Mouse (Mus musculus) myocyte (in vitro differentiated cells): ENCODE measurements around the gene Camk1d.

Experiments used
- E2F4 ChIP-seq: IDR thresholded peaks from one replicate; pipeline ENCODE4 v1.6.1; 2011; ENCODE audit warnings: mild to moderate bottlenecking, control low read depth, moderate library complexity; ENCODE audit not compliant: insufficient read depth
- MAX ChIP-seq: IDR thresholded peaks from one replicate; pipeline ENCODE4 v1.6.1; 2011; ENCODE audit warnings: low read depth, mild to moderate bottlenecking, control low read depth
- POLR2A ChIP-seq: IDR thresholded peaks from one replicate; pipeline ENCODE4 v1.6.1; 2011; ENCODE audit warnings: low read depth, mild to moderate bottlenecking, control low read depth, moderate library complexity; ENCODE audit not compliant: insufficient read length
- REST ChIP-seq: IDR thresholded peaks from one replicate; pipeline ENCODE4 v1.6.1; 2011; ENCODE audit warnings: mild to moderate bottlenecking, control low read depth, moderate library complexity; ENCODE audit not compliant: insufficient read depth, insufficient read length
- TCF12 ChIP-seq: IDR thresholded peaks from one replicate; pipeline ENCODE4 v1.6.1; 2011; ENCODE audit warnings: mild to moderate bottlenecking, control low read depth; ENCODE audit not compliant: poor library complexity, insufficient read depth, severe bottlenecking

DNA sequence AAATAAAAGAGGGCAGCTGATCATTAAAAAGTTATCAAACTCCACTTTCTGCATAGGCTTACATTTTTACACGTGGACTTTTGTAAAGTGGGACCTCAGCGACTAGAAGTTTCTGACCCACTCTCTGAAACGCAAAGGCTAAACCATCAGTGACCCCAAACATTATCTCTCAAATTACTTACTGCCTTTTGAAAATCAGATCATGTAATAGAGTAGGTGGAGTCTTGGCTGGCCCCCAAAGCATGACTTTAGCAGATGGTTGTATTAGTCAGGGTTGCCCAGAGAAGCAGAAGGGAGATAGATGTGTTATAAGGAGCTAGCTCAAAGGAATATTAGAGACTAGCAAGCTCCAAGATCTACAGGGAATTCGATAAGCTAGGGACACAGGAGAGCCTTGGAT, 103.8 kb downstream of the Camk1d start:
- no peak for TF ChIP-seq E2F4
- TF ChIP-seq MAX: no peak
- no peak for TF ChIP-seq POLR2A
- no peak for TF ChIP-seq TCF12
- no peak for TF ChIP-seq REST
